Mouse (Mus musculus) heart, embryonic 14.5 days (tissue): ENCODE measurements around the gene Nemf. TPM values are rescaled to one million over a fixed set of nuclear protein-coding genes. Genes with fewer than 3 reads are reported as not detected.
A peak's percentile ranks its signal among the peaks of the same experiment; 100 is the strongest.

Experiments
- ATAC-seq: fragments of 200-750 bp; cut with Nextera tagmentation; 2 replicates; pipeline ENCODE4 v1.8.0; 2017; ENCODE audit warnings: low read depth, moderate TSS enrichment; ENCODE audit not compliant: insufficient number of reproducible peaks, insufficient read depth, low FRiP score
- H3K27ac ChIP-seq, 2 experiments: fragments of 200-500 bp in 1 of 2; fragments of 300-500 bp in 1 of 2; sonication (generic) in 1 of 2; replicated peaks in 1 of 2; 2 replicates each; pipeline ENCODE4 v1.5.1; 2012 to 2014; ENCODE audit warnings: low read depth in 2 of 2, low read length in 2 of 2, control low read depth in 1 of 2, mild to moderate bottlenecking in 1 of 2, mixed read lengths in 1 of 2; ENCODE audit not compliant: control insufficient read depth in 1 of 2, insufficient read depth in 1 of 2
- H3K27me3 ChIP-seq: fragments of 300-500 bp; sonication (generic); 2 replicates; pipeline ENCODE4 v1.6.1; 2014; ENCODE audit warnings: mild to moderate bottlenecking, low read length, control low read depth; ENCODE audit not compliant: control insufficient read depth, insufficient read depth
- H3K36me3 ChIP-seq: fragments of 300-500 bp; sonication (generic); 2 replicates; pipeline ENCODE4 v1.6.1; 2014; ENCODE audit warnings: mild to moderate bottlenecking, control low read depth, low read length, mixed read lengths; ENCODE audit not compliant: control insufficient read depth, insufficient read depth
- H3K4me1 ChIP-seq, 2 experiments: fragments of 200-500 bp in 1 of 2; fragments of 300-500 bp in 1 of 2; sonication (generic) in 1 of 2; 2 replicates each; pipeline ENCODE4 v1.6.1; 2012 to 2014; ENCODE audit warnings: low read length in 2 of 2, control low read depth in 1 of 2, mixed read lengths in 1 of 2; ENCODE audit not compliant: control insufficient read depth in 2 of 2, insufficient read depth in 2 of 2
- H3K4me2 ChIP-seq: fragments of 300-500 bp; sonication (generic); 2 replicates; pipeline ENCODE4 v1.6.1; 2014; ENCODE audit warnings: mild to moderate bottlenecking, low read length
- H3K4me3 ChIP-seq, 2 experiments: fragments of 200-500 bp in 1 of 2; fragments of 300-500 bp in 1 of 2; sonication (generic) in 1 of 2; 2 replicates each; pipeline ENCODE4 v1.5.1; 2012 to 2014; ENCODE audit warnings: low read length in 2 of 2, mild to moderate bottlenecking in 2 of 2, control low read depth in 1 of 2, low read depth in 1 of 2, moderate library complexity in 1 of 2; ENCODE audit not compliant: control insufficient read depth in 1 of 2, insufficient read depth in 1 of 2
- H3K9ac ChIP-seq: fragments of 300-500 bp; sonication (generic); 2 replicates; pipeline ENCODE4 v1.6.1; 2014; ENCODE audit warnings: mild to moderate bottlenecking, low read length
- H3K9me3 ChIP-seq: fragments of 300-500 bp; sonication (generic); 2 replicates; pipeline ENCODE4 v1.6.1; 2016; ENCODE audit warnings: low read length, control low read depth; ENCODE audit not compliant: control insufficient read depth
- WGBS: fragments of 180-500 bp; shearing (Covaris S2); extraction: QIAGEN DNeasy Blood & Tissue Kit; methylation state at CpG from one replicate; pipeline ENCODE4 v1.1.7; 2014; 5-methylcytosine and 5-hydroxymethylcytosine counted together
- polyA plus RNA-seq: library from polyadenylated mRNA; unstranded; fragments of >200 nt; fragmentation: Nextera tagmentation; extraction: Ambion mirVana; gene quantifications from 2 replicates; pipeline ENCODE4 v1.2.1, GENCODE M21; 2014

The Nemf gene
- polyA plus RNA-seq, 1 experiment from 2014 or later = 62.9 TPM

GRCm38 (mm10) chr12:69371854-69372671 is 15.1 kb upstream of the Nemf start, which contains the start of the genes Arf6 and Gm9887:
Arf6 (plus strand) TSS chr12:69372150.
Gm9887 (minus strand) TSS chr12:69372458.
- WGBS = under 1% methylated on average over 91 of the region's 121 CpGs
- Histone ChIP-seq H3K4me3 (peak within 1 kb of the TSS; percentile 85 to 100), H3K27me3 (no peaks in the 10 kb centered on the region), H3K36me3 (peaks cover 23% of the 10 kb centered on the region), H3K4me2 (peak within 1 kb of the TSS; percentile 85), H3K9ac (peak within 1 kb of the TSS; percentile 100), H3K27ac (peak within 1 kb of the TSS; percentile 96), H3K9me3 (no peaks in the 10 kb centered on the region), H3K4me1 (peaks cover 2 to 27% of the 10 kb centered on the region in 2 experiments)
- ATAC-seq = peak; percentile 94

DNA sequence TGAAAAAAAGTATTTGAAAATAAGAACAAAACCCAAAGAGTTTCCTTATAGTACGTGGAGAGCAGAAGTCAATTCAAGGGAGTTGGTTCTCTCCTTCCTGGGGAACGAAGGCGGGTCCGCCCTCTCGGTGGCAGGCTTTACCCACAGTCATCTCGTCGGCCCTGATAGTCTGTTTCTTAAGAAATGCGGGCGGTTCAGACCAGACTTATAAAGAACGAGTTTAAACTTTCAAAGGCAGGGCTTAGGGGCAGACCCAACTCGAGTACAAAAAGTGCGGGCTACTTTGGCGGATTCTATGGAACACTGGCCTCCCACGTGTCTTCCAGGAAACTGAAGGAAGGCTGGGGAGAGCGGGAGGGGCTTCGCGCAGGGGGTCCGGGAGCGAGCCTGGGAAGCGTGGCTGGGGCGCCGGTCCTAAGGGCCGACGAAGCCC is 14.5 kb upstream of the Nemf start:
- peak; percentile 74; the same call in 1 of the 2 replicates for ATAC-seq
- peaks cover 2 to 27% of the 10 kb centered on the region in 2 experiments for H3K4me1 ChIP-seq
- peak overlapping the region; percentile 85 for H3K4me2 ChIP-seq
- peak overlapping the region; percentile 96 for H3K27ac ChIP-seq
- H3K36me3 ChIP-seq = peaks cover 23% of the 10 kb centered on the region
- no peaks in the 10 kb centered on the region for H3K27me3 ChIP-seq
- WGBS = 1% methylated on average over 24 of the region's 24 CpGs
- H3K9me3 ChIP-seq = no peaks in the 10 kb centered on the region
- peak overlapping the region; percentile 85 to 100 for H3K4me3 ChIP-seq
- peak overlapping the region; percentile 100 for H3K9ac ChIP-seq

DNA sequence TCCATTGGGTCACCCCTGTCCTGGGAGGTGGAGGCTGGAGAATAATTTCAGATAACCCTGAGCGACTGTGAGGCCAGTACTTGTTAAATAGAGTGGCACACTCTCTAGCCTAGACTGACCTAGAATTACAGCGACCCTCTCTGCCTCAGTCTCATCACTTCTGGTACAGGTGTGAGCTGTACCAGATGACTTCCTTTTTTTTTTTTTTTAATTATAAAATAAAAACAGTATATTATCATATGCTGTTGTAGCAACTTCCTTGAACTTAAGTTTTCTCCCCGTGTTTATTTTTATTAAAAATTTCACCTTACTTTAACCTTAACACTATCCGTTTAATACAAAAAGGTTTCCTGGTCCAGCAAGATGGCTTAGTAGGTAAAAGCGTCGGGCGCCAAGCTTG is 14.0 kb upstream of the Nemf start:
- no peak for ATAC-seq
- Histone ChIP-seq H3K4me1 (peaks cover 2 to 23% of the 10 kb centered on the region in 2 experiments; a peak in 3 of 4 replicates), H3K36me3 (peaks cover 20% of the 10 kb centered on the region), H3K9me3 (no peaks in the 10 kb centered on the region), H3K9ac (peak overlapping the region; percentile 100), H3K27me3 (no peaks in the 10 kb centered on the region), H3K4me2 (peak overlapping the region; percentile 85), H3K4me3 (peak overlapping the region; percentile 85 to 100), H3K27ac (peak overlapping the region; percentile 96)
- WGBS = 8% methylated on average over 7 of the region's 7 CpGs

DNA sequence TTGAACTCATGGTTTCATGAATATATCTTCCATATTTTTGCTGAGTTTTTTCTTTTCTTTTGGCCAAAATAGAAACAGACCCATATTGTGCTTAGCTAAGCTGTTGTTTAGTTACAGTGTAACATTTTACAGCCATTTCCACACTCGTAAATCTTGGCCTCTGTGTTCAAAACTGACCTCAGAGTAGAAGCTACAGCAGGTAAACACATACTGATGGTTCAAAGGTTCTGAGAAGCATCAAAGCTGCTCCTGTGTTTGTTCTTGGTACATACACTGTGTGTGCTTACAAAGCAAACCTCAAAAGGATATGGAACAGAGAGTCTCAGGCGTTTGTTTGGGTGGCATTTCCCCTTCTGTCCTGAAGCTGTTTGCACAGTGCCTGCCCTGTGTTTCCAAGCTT is 10.6 kb upstream of the Nemf start:
- 76% methylated on average over 2 of the region's 2 CpGs for WGBS
- Histone ChIP-seq H3K36me3 (no peaks in the 10 kb centered on the region), H3K9ac (no peak overlapping the region), H3K27ac (no peak overlapping the region), H3K27me3 (no peaks in the 10 kb centered on the region), H3K4me3 (no peak overlapping the region), H3K9me3 (no peaks in the 10 kb centered on the region), H3K4me2 (no peak overlapping the region), H3K4me1 (0 out of 4 replicates have a peak, but pooled peaks cover 0 to 7% of the 10 kb centered on the region in 2 experiments)
- no peak for ATAC-seq

- no peak for ATAC-seq
- Histone ChIP-seq H3K4me2 (no peak overlapping the region), H3K9me3 (no peaks in the 10 kb centered on the region), H3K4me1 (peaks cover 0 to 10% of the 10 kb centered on the region in 2 experiments; a peak in 2 of 4 replicates), H3K9ac (no peak overlapping the region), H3K4me3 (no peak overlapping the region), H3K27me3 (no peaks in the 10 kb centered on the region), H3K27ac (no peak overlapping the region), H3K36me3 (no peaks in the 10 kb centered on the region)
Measured at GRCm38 (mm10) chr12:69366424-69366823, 9.5 kb upstream of the Nemf start.

DNA sequence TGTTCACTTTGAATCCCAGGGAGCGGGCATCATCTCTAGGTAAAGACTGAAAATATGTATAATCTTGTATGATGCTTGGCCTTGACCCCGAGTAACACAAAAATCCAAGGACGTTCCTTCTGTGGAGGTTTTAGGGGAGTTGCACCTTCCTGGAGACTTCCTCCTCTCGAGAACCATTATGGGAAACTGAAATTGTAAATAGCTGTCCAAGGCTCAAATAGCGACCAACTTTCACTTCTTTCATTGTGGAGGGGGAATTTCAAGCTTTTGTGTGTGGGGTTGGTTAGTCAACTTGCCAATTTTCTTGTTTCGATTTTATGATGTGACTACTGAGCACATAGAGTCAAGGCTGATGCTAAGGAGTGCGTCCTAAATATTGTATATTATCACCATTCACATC is 8.8 kb upstream of the Nemf start:
- H3K9me3 ChIP-seq = no peaks in the 10 kb centered on the region
- no peaks in the 10 kb centered on the region for H3K27me3 ChIP-seq
- peaks cover 0 to 9% of the 10 kb centered on the region in 2 experiments; a peak in 2 of 4 replicates for H3K4me1 ChIP-seq
- H3K4me2 ChIP-seq = no peak overlapping the region
- H3K36me3 ChIP-seq = no peaks in the 10 kb centered on the region
- ATAC-seq = no peak
- no peak overlapping the region for H3K27ac ChIP-seq
- WGBS = 70% methylated on average over 7 of the region's 7 CpGs
- no peak overlapping the region for H3K4me3 ChIP-seq
- no peak overlapping the region for H3K9ac ChIP-seq

GRCm38 (mm10) chr12:69363899-69364762 is 7.2 kb upstream of the Nemf start:
- peak overlapping the region; percentile 78 to 79 for H3K27ac ChIP-seq
- H3K27me3 ChIP-seq = no peaks in the 10 kb centered on the region
- WGBS = 4% methylated on average over 32 of the region's 32 CpGs
- 0 out of 2 replicates have a peak, but pooled peaks have one; percentile 32 for ATAC-seq
- no peaks in the 10 kb centered on the region for H3K36me3 ChIP-seq
- H3K9ac ChIP-seq = peak overlapping the region; percentile 75
- peak overlapping the region; percentile 52 to 83 for H3K4me3 ChIP-seq
- H3K9me3 ChIP-seq = no peaks in the 10 kb centered on the region
- peaks cover 0 to 7% of the 10 kb centered on the region in 2 experiments; a peak in 2 of 4 replicates for H3K4me1 ChIP-seq
- peak overlapping the region; percentile 71 for H3K4me2 ChIP-seq
